In genomic region chr15:88716350-88716749, GRCm38 (mm10) we compare ENCODE assay signal across 9 mouse cellular contexts. TPM values are rescaled to one million over a fixed set of nuclear protein-coding genes. Genes with fewer than 3 reads are reported as not detected.
DNase-seq lines count a peak whose midpoint lies in the region; ATAC-seq lines count a peak whose summit lies in the region.
"Had no signal": no experiment of that assay in that cellular context is flagged by ENCODE, and none has a peak within 500 bp of the region (broad histone marks: within the 10 kb centered on the region; RNA-seq: fewer than 3 reads in every experiment).

No protein-coding gene starts in this region.

- H3K36me3 ChIP-seq in kidney, embryonic 16.5 days (ENCODE audit: insufficient read depth, low read length): peaks cover 66% of the 10 kb centered on the region

- ATAC-seq in kidney, embryonic 16.5 days (ENCODE audit: low FRiP score, low TSS enrichment): no peak
- no peak for ATAC-seq in monocyte, adult 5-6 weeks (replicated peaks; ENCODE audit: insufficient number of reproducible peaks, low FRiP score, low TSS enrichment, poor library complexity, severe bottlenecking)

- no peak overlapping the region for H3K4me2 ChIP-seq in kidney, embryonic 16.5 days (replicated peaks; ENCODE audit: low read depth, low read length)

- DNase-seq in kidney, adult 18-20 months: peak; percentile 45
- peak; percentile 34 to 48 for DNase-seq in B cell, adult 2 months
- DNase-seq in MEL-GATA-1-ER (ENCODE audit: extremely low read depth, low read depth): peak; percentile 41
- peak; percentile 39 to 40 for DNase-seq in kidney, postnatal 4 days
- DNase-seq in yolk sac, embryonic 10.5 days (ENCODE audit: low spot score): no peak
- no peak for DNase-seq in spleen, postnatal 4 days (ENCODE audit: low spot score in 2 of 2)

- H3K9me3 ChIP-seq in kidney, embryonic 16.5 days (ENCODE audit: low read length): no peaks in the 10 kb centered on the region
- H3K9me3 ChIP-seq: megakaryocyte, embryonic 14.5 days had no signal

- no peak overlapping the region for H3K9ac ChIP-seq in kidney, embryonic 16.5 days (replicated peaks; ENCODE audit: low read length)

- no peaks in the 10 kb centered on the region for H3K27me3 ChIP-seq in kidney, embryonic 16.5 days (ENCODE audit: insufficient read depth, low read length)
- H3K27me3 ChIP-seq: megakaryocyte, embryonic 14.5 days had no signal

- H3K27ac ChIP-seq in kidney, embryonic 16.5 days (ENCODE audit: low read length): no peak overlapping the region

- H3K4me1 ChIP-seq in kidney, embryonic 16.5 days (ENCODE audit: insufficient read depth, low read length): no peaks in the 10 kb centered on the region

- H3K4me3 ChIP-seq in kidney, embryonic 16.5 days (ENCODE audit: low read length): no peak overlapping the region
- H3K4me3 ChIP-seq: megakaryocyte, embryonic 14.5 days had no signal

RNA-seq across cellular contexts. Expression of gene Brd1, which starts 17.7 kb away (rescaled TPM):
- 19.1 and 21.1 TPM in 2 replicates for polyA plus RNA-seq in kidney, embryonic 16.5 days (2015; fragmentation: Nextera tagmentation; extraction: Ambion mirVana)
- total RNA-seq in monocyte, adult 5-6 weeks (2017): 81.7 to 95.3 TPM (median 82.8 TPM) in 3 replicates

RNA-seq across cellular contexts. Expression of gene Zbed4, which starts 35.1 kb away (rescaled TPM):
- 22.0 and 23.1 TPM in 2 replicates for polyA plus RNA-seq in kidney, embryonic 16.5 days (2015; fragmentation: Nextera tagmentation; extraction: Ambion mirVana)
- 16.3 to 28.2 TPM (median 20.2 TPM) in 3 replicates for total RNA-seq in monocyte, adult 5-6 weeks (2017)

Comparison
In these comparisons a context has a peak if more than half of its experiments do, and no peak if none do; other contexts are left out.
1. DNase-seq: peak in kidney, adult 18-20 months (single experiment), B cell, adult 2 months (2 of 2), MEL-GATA-1-ER (single experiment) and kidney, postnatal 4 days (2 of 2); none in yolk sac, embryonic 10.5 days (single experiment) and spleen, postnatal 4 days (0 of 2).